Mouse (Mus musculus) hindbrain, embryonic 12.5 days (tissue): ENCODE measurements around the gene Tmem178b. TPM values are rescaled to one million over a fixed set of nuclear protein-coding genes. Genes with fewer than 3 reads are reported as not detected.

ENCODE experiments used
- ATAC-seq: fragments of 200-750 bp; cut with Nextera tagmentation; 2 replicates; pipeline ENCODE4 v1.8.0; 2017; ENCODE audit warnings: moderate TSS enrichment; ENCODE audit not compliant: low FRiP score
- H3K27ac ChIP-seq: fragments of 300-500 bp; sonication (generic); 2 replicates; pipeline ENCODE4 v1.5.1; 2016; ENCODE audit warnings: mild to moderate bottlenecking
- H3K27me3 ChIP-seq: fragments of 300-500 bp; sonication (generic); 2 replicates; pipeline ENCODE4 v1.6.1; 2016; ENCODE audit warnings: mild to moderate bottlenecking
- H3K36me3 ChIP-seq: fragments of 300-500 bp; sonication (generic); 2 replicates; pipeline ENCODE4 v1.6.1; 2016; ENCODE audit warnings: mild to moderate bottlenecking
- H3K4me1 ChIP-seq: fragments of 300-500 bp; sonication (generic); 2 replicates; pipeline ENCODE4 v1.6.1; 2016
- H3K4me2 ChIP-seq: fragments of 300-500 bp; sonication (generic); replicated peaks from 2 replicates; pipeline ENCODE4 v1.6.1; 2016; ENCODE audit warnings: mild to moderate bottlenecking
- H3K4me3 ChIP-seq: fragments of 300-500 bp; sonication (generic); 2 replicates; pipeline ENCODE4 v1.5.1; 2016; ENCODE audit warnings: mild to moderate bottlenecking
- H3K9ac ChIP-seq: fragments of 300-500 bp; sonication (generic); 2 replicates; pipeline ENCODE4 v1.6.1; 2016; ENCODE audit warnings: mild to moderate bottlenecking, moderate library complexity
- H3K9me3 ChIP-seq: fragments of 300-500 bp; sonication (generic); replicated peaks from 2 replicates; pipeline ENCODE4 v1.6.1; 2016; ENCODE audit warnings: mild to moderate bottlenecking
- WGBS: fragments of 180-500 bp; shearing (Covaris S2); methylation state at CpG from one replicate; pipeline ENCODE4 v1.1.7; 2016; 5-methylcytosine and 5-hydroxymethylcytosine counted together
- polyA plus RNA-seq: library from polyadenylated mRNA; unstranded; fragments of >200 nt; fragmentation: Nextera tagmentation; extraction: Ambion mirVana; gene quantifications from 2 replicates; pipeline ENCODE4 v1.2.1, GENCODE M21; 2016

The Tmem178b gene
- polyA plus RNA-seq, 1 experiment from 2014 or later: 17.1 TPM

GRCm38 (mm10) chr6:40145601-40146000 is 272.5 kb downstream of the Tmem178b start:
- H3K36me3 ChIP-seq: no peaks in the 10 kb centered on the region
- no peaks in the 10 kb centered on the region for H3K27me3 ChIP-seq
- no peak overlapping the region for H3K4me2 ChIP-seq
- H3K27ac ChIP-seq: no peak overlapping the region
- H3K9me3 ChIP-seq: no peaks in the 10 kb centered on the region
- WGBS: 92% methylated on average over 3 of the region's 3 CpGs
- no peak overlapping the region for H3K9ac ChIP-seq
- no peak for ATAC-seq
- no peaks in the 10 kb centered on the region for H3K4me1 ChIP-seq
- no peak overlapping the region for H3K4me3 ChIP-seq

GRCm38 (mm10) chr6:40152241-40152640 is 279.2 kb downstream of the Tmem178b start:
- no peaks in the 10 kb centered on the region for H3K9me3 ChIP-seq
- H3K4me1 ChIP-seq: no peaks in the 10 kb centered on the region
- H3K36me3 ChIP-seq: no peaks in the 10 kb centered on the region
- no peak for ATAC-seq
- no peak overlapping the region for H3K4me3 ChIP-seq
- no peaks in the 10 kb centered on the region for H3K27me3 ChIP-seq
- H3K27ac ChIP-seq: no peak overlapping the region
- H3K4me2 ChIP-seq: no peak overlapping the region
- no peak overlapping the region for H3K9ac ChIP-seq
- WGBS: 95% methylated on average over 8 of the region's 8 CpGs

DNA sequence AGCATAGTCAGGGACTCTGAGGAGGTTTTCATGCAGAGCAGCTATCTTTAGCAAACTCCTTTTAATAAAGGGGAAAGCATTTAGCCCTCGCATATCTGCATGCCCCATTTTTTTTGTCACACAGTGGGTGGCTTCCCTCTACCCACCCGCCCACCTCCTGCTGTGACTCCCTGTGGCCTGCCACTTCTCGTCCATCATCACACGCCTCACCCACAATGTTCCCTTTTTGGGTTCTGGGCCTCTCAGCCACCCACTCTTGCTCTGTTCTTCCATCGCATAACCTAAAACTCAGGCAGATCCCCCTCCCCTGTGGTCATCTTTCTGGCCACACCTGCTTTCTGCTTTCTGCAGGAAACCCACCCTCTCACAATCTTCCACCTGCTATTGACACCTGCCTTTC is 288.3 kb downstream of the Tmem178b start:
- Histone ChIP-seq H3K4me2 (no peak overlapping the region), H3K27ac (no peak overlapping the region), H3K9me3 (no peaks in the 10 kb centered on the region), H3K27me3 (no peaks in the 10 kb centered on the region), H3K4me1 (no peaks in the 10 kb centered on the region), H3K9ac (no peak overlapping the region), H3K36me3 (no peaks in the 10 kb centered on the region), H3K4me3 (no peak overlapping the region)
- ATAC-seq: no peak
- 70% methylated on average over 5 of the region's 5 CpGs for WGBS

DNA sequence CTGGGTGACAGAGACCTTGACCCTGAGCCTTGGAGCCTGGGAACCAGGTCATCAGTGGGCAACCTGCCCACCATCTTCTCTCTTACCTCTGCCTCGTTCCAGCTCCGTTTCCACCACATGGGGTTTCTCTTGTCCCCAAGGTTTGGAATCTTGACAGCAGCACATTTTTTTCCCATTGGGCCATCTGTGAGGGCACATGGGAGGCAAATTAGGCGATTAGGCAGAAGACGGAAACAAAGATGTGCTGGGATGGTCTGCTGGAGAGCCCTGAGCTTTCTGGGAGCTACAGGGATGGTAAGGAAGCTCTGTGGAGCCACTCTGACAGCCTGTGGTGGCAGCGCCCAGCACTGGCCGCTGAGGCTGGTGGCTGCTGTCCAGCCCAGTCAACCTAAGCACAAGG is 300.5 kb downstream of the Tmem178b start:
- no peak overlapping the region for H3K27ac ChIP-seq
- H3K4me2 ChIP-seq: no peak overlapping the region
- no peak overlapping the region for H3K4me3 ChIP-seq
- no peak for ATAC-seq
- H3K27me3 ChIP-seq: no peaks in the 10 kb centered on the region
- no peaks in the 10 kb centered on the region for H3K9me3 ChIP-seq
- no peaks in the 10 kb centered on the region for H3K4me1 ChIP-seq
- no peaks in the 10 kb centered on the region for H3K36me3 ChIP-seq
- H3K9ac ChIP-seq: no peak overlapping the region
- WGBS: 75% methylated on average over 6 of the region's 6 CpGs

DNA sequence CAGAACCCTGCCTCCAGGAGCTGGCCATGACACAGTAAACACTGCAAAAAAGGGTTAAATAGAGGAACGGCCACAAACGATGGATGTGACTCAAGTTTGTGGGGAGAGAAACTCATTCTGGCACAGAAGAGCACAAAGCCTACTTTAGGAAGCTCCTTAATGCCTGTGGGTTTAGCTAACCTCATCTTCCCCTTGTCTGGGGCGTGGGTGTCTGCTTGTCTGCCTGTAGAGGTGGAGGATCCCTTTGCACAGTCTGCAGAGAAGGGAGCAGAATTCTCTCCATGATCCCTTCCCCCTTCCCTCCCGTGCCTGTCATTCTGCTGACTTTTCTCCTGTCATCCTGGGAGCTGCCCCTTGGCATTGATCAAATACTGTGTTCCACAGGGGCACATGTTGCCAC is 304.8 kb downstream of the Tmem178b start:
- no peak for ATAC-seq
- no peak overlapping the region for H3K9ac ChIP-seq
- H3K27ac ChIP-seq: no peak overlapping the region
- no peaks in the 10 kb centered on the region for H3K9me3 ChIP-seq
- no peaks in the 10 kb centered on the region for H3K27me3 ChIP-seq
- no peaks in the 10 kb centered on the region for H3K36me3 ChIP-seq
- H3K4me3 ChIP-seq: no peak overlapping the region
- WGBS: 74% methylated on average over 4 of the region's 4 CpGs
- no peaks in the 10 kb centered on the region for H3K4me1 ChIP-seq
- no peak overlapping the region for H3K4me2 ChIP-seq

DNA sequence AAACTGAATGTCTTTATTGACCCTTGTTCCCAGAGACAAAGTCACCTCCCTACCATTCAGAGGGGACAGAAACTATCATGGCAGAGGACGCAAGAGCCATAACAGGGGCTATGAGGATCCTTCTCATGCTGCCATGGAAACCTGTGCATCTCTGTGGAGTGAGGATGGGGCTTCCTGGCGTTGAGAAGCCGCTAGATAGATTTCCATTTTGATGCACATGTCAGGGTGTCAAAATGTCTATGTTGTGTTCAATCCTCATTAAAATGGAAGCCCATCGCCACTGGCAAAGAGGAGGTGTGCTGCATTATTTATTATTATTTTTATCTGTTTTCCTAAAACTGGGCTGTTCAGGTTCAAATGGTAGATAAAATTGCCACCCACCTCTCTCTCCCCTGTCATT is 307.5 kb downstream of the Tmem178b start:
- 85% methylated on average over 4 of the region's 4 CpGs for WGBS

GRCm38 (mm10) chr6:40200661-40201060 is 327.6 kb downstream of the Tmem178b start:
- Histone ChIP-seq H3K4me3 (no peak overlapping the region), H3K4me1 (no peaks in the 10 kb centered on the region; the same call in none of the 2 replicates), H3K9me3 (no peaks in the 10 kb centered on the region), H3K27ac (no peak overlapping the region), H3K4me2 (no peak overlapping the region), H3K36me3 (no peaks in the 10 kb centered on the region), H3K9ac (no peak overlapping the region), H3K27me3 (no peaks in the 10 kb centered on the region)
- WGBS: 60% methylated on average over 3 of the region's 3 CpGs
- no peak for ATAC-seq

More for the DNA sequence above, 307.5 kb downstream of the Tmem178b start:
- Histone ChIP-seq H3K27me3 (no peaks in the 10 kb centered on the region), H3K9me3 (no peaks in the 10 kb centered on the region), H3K4me3 (no peak overlapping the region), H3K36me3 (no peaks in the 10 kb centered on the region), H3K4me2 (no peak overlapping the region), H3K9ac (no peak overlapping the region), H3K4me1 (no peaks in the 10 kb centered on the region), H3K27ac (no peak overlapping the region)
- no peak for ATAC-seq

GRCm38 (mm10) chr6:40202602-40203001 is 329.5 kb downstream of the Tmem178b start:
- Histone ChIP-seq H3K4me2 (no peak overlapping the region), H3K27me3 (no peaks in the 10 kb centered on the region), H3K9ac (no peak overlapping the region), H3K27ac (no peak overlapping the region), H3K36me3 (no peaks in the 10 kb centered on the region), H3K4me1 (no peaks in the 10 kb centered on the region; the same call in none of the 2 replicates), H3K4me3 (no peak overlapping the region), H3K9me3 (no peaks in the 10 kb centered on the region)
- ATAC-seq: no peak
- 54% methylated on average over 2 of the region's 2 CpGs for WGBS

GRCm38 (mm10) chr6:40205380-40205779 is 332.3 kb downstream of the Tmem178b start:
- Histone ChIP-seq H3K9me3 (no peaks in the 10 kb centered on the region), H3K36me3 (0 out of 2 replicates have a peak, but pooled peaks cover 7% of the 10 kb centered on the region), H3K27me3 (no peaks in the 10 kb centered on the region), H3K27ac (no peak overlapping the region), H3K4me2 (no peak overlapping the region), H3K4me3 (no peak overlapping the region), H3K4me1 (no peaks in the 10 kb centered on the region; the same call in none of the 2 replicates), H3K9ac (no peak overlapping the region)
- WGBS: 85% methylated on average over 2 of the region's 2 CpGs
- no peak for ATAC-seq

- Histone ChIP-seq H3K9ac (no peak overlapping the region), H3K4me1 (no peaks in the 10 kb centered on the region; the same call in 1 of the 2 replicates), H3K9me3 (no peaks in the 10 kb centered on the region), H3K36me3 (0 out of 2 replicates have a peak, but pooled peaks cover 7% of the 10 kb centered on the region), H3K27ac (no peak overlapping the region), H3K4me2 (no peak overlapping the region), H3K27me3 (no peaks in the 10 kb centered on the region), H3K4me3 (no peak overlapping the region)
- WGBS: 89% methylated on average over 3 of the region's 3 CpGs
- no peak for ATAC-seq
Observed at GRCm38 (mm10) chr6:40208014-40208413, 334.9 kb downstream of the Tmem178b start.

DNA sequence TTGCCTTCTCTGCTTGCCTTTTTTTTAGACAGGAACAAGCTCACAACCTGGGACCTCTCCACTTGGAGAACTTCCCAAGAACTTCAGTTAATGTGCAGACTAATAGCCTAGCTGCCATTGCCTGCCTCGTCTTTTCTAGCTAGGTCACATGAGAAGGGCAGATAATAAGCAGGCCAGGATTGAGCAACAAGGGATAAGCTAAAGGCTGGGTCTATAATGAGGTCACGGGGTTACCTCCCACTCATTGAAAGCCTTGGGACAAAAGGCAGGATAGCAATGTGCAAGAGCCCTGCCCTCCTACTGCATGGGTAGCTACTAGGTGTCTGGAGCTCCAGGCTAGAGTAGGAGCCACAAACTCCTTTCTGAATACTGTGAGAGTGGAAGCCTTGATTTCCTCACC is 336.1 kb downstream of the Tmem178b start:
- no peak overlapping the region for H3K4me2 ChIP-seq
- H3K4me3 ChIP-seq: no peak overlapping the region
- H3K4me1 ChIP-seq: no peaks in the 10 kb centered on the region
- H3K9ac ChIP-seq: no peak overlapping the region
- no peaks in the 10 kb centered on the region for H3K9me3 ChIP-seq
- WGBS: 44% methylated on average over 2 of the region's 2 CpGs
- H3K36me3 ChIP-seq: 0 out of 2 replicates have a peak, but pooled peaks cover 7% of the 10 kb centered on the region
- no peak for ATAC-seq
- H3K27ac ChIP-seq: no peak overlapping the region
- H3K27me3 ChIP-seq: no peaks in the 10 kb centered on the region

GRCm38 (mm10) chr6:40217154-40217553 is 344.1 kb downstream of the Tmem178b start:
- no peak overlapping the region for H3K27ac ChIP-seq
- H3K36me3 ChIP-seq: no peaks in the 10 kb centered on the region
- H3K4me3 ChIP-seq: no peak overlapping the region
- no peaks in the 10 kb centered on the region for H3K27me3 ChIP-seq
- H3K4me1 ChIP-seq: no peaks in the 10 kb centered on the region
- no peak for ATAC-seq
- no peaks in the 10 kb centered on the region for H3K9me3 ChIP-seq
- no peak overlapping the region for H3K4me2 ChIP-seq
- 93% methylated on average over 12 of the region's 12 CpGs for WGBS
- H3K9ac ChIP-seq: no peak overlapping the region

DNA sequence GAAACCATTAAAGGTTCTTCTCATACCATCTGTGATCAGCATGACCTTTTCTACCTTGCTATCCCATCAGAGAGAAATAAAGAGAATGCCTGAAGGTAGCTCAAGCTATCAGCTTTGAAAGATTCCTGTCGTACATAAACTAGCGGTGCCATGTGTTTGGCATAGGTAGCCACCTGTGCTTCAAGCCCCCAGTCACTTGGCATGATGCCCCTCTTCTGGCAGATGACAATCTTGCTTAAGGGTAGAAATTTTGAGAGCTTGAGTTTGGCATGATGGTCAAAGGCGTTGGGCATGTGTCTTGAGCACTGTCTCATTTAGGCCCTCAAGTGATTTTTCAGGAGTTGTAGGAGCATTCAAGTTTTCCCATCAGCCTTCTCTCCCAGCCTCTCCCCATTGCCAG is 344.6 kb downstream of the Tmem178b start:
- Histone ChIP-seq H3K9ac (no peak overlapping the region), H3K4me3 (no peak overlapping the region), H3K27me3 (no peaks in the 10 kb centered on the region), H3K9me3 (no peaks in the 10 kb centered on the region), H3K4me1 (no peaks in the 10 kb centered on the region), H3K36me3 (no peaks in the 10 kb centered on the region), H3K4me2 (no peak overlapping the region), H3K27ac (no peak overlapping the region)
- 87% methylated on average over 3 of the region's 3 CpGs for WGBS
- no peak for ATAC-seq
